Mouse (Mus musculus): ENCODE measurements around the gene Ank3.

DNA sequence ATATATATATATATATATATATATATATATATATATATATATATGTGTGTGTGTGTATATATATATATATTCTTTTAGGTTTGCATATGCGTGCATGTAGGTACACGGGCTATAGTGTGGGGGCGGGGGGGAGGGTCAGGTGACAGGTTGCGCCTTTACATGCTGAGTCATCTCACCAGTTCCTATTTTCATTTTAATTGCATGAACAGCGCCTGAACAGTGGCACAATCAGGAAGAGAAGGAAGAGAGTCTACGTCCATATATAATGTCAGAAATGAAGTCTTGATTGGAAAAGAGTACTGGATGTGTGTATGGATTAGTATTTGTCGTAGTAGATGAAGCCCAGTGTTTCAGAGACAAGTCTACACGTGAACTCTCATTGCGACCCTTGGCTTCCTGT, 459.4 kb downstream of the Ank3 start:
- TF ChIP-seq POLR2A (IDR thresholded peaks at IDR 0.05; ENCODE audit: low read depth, low read length) = no peak
- no peak for TF ChIP-seq CTCF (IDR thresholded peaks at IDR 0.05; ENCODE audit: extremely low read depth, insufficient read length, insufficient replicate concordance, low read depth, low read length)
